Mouse (Mus musculus) layer of hippocampus, adult 9-10 months (tissue): Measurements from ENCODE around the gene Ubn2.
"Not testable (repeated sequence)": the region's sequence is repeated elsewhere in the genome, so short reads cannot be mapped to it uniquely, and the experiment has no call there.

Experiments used
- DNase-seq: peaks from one replicate; pipeline ENCODE4 v3.0.0; 2022; ENCODE audit warnings: low spot score

Gene Ubn2

GRCm38 (mm10) chr6:38433261-38434033 is at the start of gene Ubn2:
Gene Ubn2, plus strand, starts transcription at chr6:38433950.
- DNase-seq, result peak; percentile 94

- peak; percentile 45 for DNase-seq
These were observed 44.1 kb upstream of the Ubn2 start for GRCm38 (mm10) chr6:38389671-38390070.

- not testable (repeated sequence) for DNase-seq
These were observed 1.3 kb upstream of the Ubn2 start for GRCm38 (mm10) chr6:38432457-38432856.

GRCm38 (mm10) chr6:38434055-38435023 is 589 bp downstream of the Ubn2 start:
- peak; percentile 20 for DNase-seq

- DNase-seq, result no peak
These were observed 10.1 kb downstream of the Ubn2 start for GRCm38 (mm10) chr6:38443842-38444241.

- no peak for DNase-seq
These were observed 14.5 kb downstream of the Ubn2 start for GRCm38 (mm10) chr6:38448295-38448694.

GRCm38 (mm10) chr6:38453049-38453448 is 19.3 kb downstream of the Ubn2 start:
- no peak for DNase-seq

GRCm38 (mm10) chr6:38456425-38456824 is 22.7 kb downstream of the Ubn2 start:
- DNase-seq, result not testable (repeated sequence)

GRCm38 (mm10) chr6:38458075-38458474 is 24.3 kb downstream of the Ubn2 start:
- no peak for DNase-seq

- no peak for DNase-seq
These were observed 35.8 kb downstream of the Ubn2 start for GRCm38 (mm10) chr6:38469591-38469990.

- DNase-seq, result no peak
These were observed 48.1 kb downstream of the Ubn2 start for GRCm38 (mm10) chr6:38481694-38482371.

- no peak for DNase-seq
These were observed 58.8 kb downstream of the Ubn2 start for GRCm38 (mm10) chr6:38492550-38492949.

GRCm38 (mm10) chr6:38495641-38496040 is 61.9 kb downstream of the Ubn2 start:
- DNase-seq, result no peak

- no peak for DNase-seq
These were observed 78.3 kb downstream of the Ubn2 start for GRCm38 (mm10) chr6:38512096-38512495.

GRCm38 (mm10) chr6:38512830-38513229 is 79.1 kb downstream of the Ubn2 start:
- no peak for DNase-seq

- DNase-seq, result no peak
These were observed 81.5 kb downstream of the Ubn2 start for GRCm38 (mm10) chr6:38515201-38515600.

- no peak for DNase-seq
These were observed 90.1 kb downstream of the Ubn2 start for GRCm38 (mm10) chr6:38523851-38524250.

GRCm38 (mm10) chr6:38531211-38531820 is 97.6 kb downstream of the Ubn2 start:
- no peak for DNase-seq

GRCm38 (mm10) chr6:38532500-38533420 is 99.0 kb downstream of the Ubn2 start:
- no peak for DNase-seq
